Mouse (Mus musculus) lung, postnatal 0 days (tissue): ENCODE data around the gene Med29.

Experiments used
- CTCF ChIP-seq: IDR thresholded peaks from 2 replicates; pipeline ENCODE4 v1.5.1; 2016; ENCODE audit warnings: antibody characterized with exemption, mild to moderate bottlenecking
- EP300 ChIP-seq: IDR thresholded peaks from 2 replicates; pipeline ENCODE4 v1.6.1; 2016; ENCODE audit warnings: antibody characterized with exemption, mild to moderate bottlenecking, control low read depth

GRCm38 (mm10) chr7:28347746-28348145 is 44.8 kb downstream of the Med29 start:
- TF ChIP-seq CTCF, result no peak
- TF ChIP-seq EP300, result no peak
